In the genomic region with DNA sequence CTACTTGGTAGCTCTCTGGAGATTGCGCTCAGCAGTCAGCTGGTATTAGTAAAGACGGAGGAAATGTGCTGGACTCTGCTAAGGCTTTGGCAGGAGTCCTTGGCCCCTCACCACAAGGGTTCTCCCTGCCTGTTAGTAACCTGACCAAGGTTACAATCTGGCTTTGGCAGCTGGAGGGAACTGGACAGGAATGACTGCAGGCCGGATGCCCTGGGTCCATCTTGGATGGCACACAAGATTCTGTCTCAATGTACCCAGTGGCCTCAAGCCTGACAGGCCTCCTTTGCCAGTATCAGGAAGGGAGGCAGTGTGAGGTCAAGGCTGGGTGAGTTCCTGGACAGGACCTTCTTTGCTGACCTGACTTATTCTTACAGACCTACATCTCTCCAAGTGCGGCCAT, we compare ENCODE assay signal across 25 mouse cellular contexts. TPM values are rescaled to one million over a fixed set of nuclear protein-coding genes. Genes with fewer than 3 reads are reported as not detected.
DNase-seq lines count a peak whose midpoint lies in the region; ATAC-seq and TF ChIP-seq lines count a peak whose summit lies in the region.
"Had no signal": no experiment of that assay in that cellular context is flagged by ENCODE, and none has a peak within 500 bp of the region (broad histone marks: within the 10 kb centered on the region; RNA-seq: fewer than 3 reads in every experiment).

No protein-coding gene starts in this region.

- no peaks in the 10 kb centered on the region for H3K9me3 ChIP-seq in heart, postnatal 0 days (replicated peaks; ENCODE audit: control insufficient read depth, low read length)
- no peaks in the 10 kb centered on the region for H3K9me3 ChIP-seq in heart, embryonic 10.5 days
- H3K9me3 ChIP-seq: embryonic facial prominence, embryonic 10.5 days; forebrain, embryonic 10.5 days; hindbrain, embryonic 10.5 days; kidney, embryonic 15.5 days; limb, embryonic 13.5 days; liver, embryonic 13.5 days; neural tube, embryonic 15.5 days had no signal

- intact Hi-C loops in gastrocnemius, adult 2 months (cut with DNase I) = no loop called here

- peaks cover 86% of the 10 kb centered on the region for H3K36me3 ChIP-seq in heart, postnatal 0 days (replicated peaks; ENCODE audit: control insufficient read depth, insufficient read depth, low read length)
- peaks cover 96% of the 10 kb centered on the region for H3K36me3 ChIP-seq in heart, embryonic 10.5 days

- no peak overlapping the region for H3K4me3 ChIP-seq in heart, postnatal 0 days (ENCODE audit: low read depth, low read length)
- H3K4me3 ChIP-seq in heart, embryonic 10.5 days = no peak overlapping the region
- H3K4me3 ChIP-seq in gastrocnemius, adult 2 months = no peak overlapping the region
- H3K4me3 ChIP-seq: embryonic facial prominence, embryonic 10.5 days; forebrain, embryonic 10.5 days; hindbrain, embryonic 10.5 days; kidney, embryonic 15.5 days; limb, embryonic 13.5 days; liver, embryonic 13.5 days; neural tube, embryonic 15.5 days had no signal

- H3K27ac ChIP-seq in heart, postnatal 0 days (ENCODE audit: low read depth) = 0 out of 2 replicates have a peak overlapping the region, but pooled peaks have one; percentile 17
- H3K27ac ChIP-seq in heart, embryonic 10.5 days = no peak overlapping the region
- H3K27ac ChIP-seq in gastrocnemius, adult 2 months = no peak overlapping the region
- H3K27ac ChIP-seq: embryonic facial prominence, embryonic 10.5 days; forebrain, embryonic 10.5 days; hindbrain, embryonic 10.5 days; kidney, embryonic 15.5 days; limb, embryonic 13.5 days; liver, embryonic 13.5 days; neural tube, embryonic 15.5 days had no signal

- H3K27me3 ChIP-seq in heart, postnatal 0 days (ENCODE audit: control insufficient read depth, insufficient read depth, low read length) = no peaks in the 10 kb centered on the region
- H3K27me3 ChIP-seq in heart, embryonic 10.5 days (ENCODE audit: insufficient read depth, poor library complexity, severe bottlenecking) = no peaks in the 10 kb centered on the region
- H3K27me3 ChIP-seq: kidney, embryonic 15.5 days; limb, embryonic 13.5 days; liver, embryonic 13.5 days; neural tube, embryonic 15.5 days had no signal

- peak; percentile 26 for DNase-seq in adrenal gland, adult 2 months
- no peak for DNase-seq in adrenal gland, postnatal 4 days (ENCODE audit: low spot score in 2 of 2)
- DNase-seq in heart, postnatal 0 days (ENCODE audit: low spot score) = no peak
- DNase-seq in heart, embryonic 10.5 days (ENCODE audit: low spot score) = no peak
- DNase-seq in gastrocnemius, adult 2 months = peak; percentile 82
- peak; percentile 69 for DNase-seq in skeletal muscle tissue, adult 2 months (ENCODE audit: low read depth, low spot score)
- DNase-seq in layer of hippocampus, adult 9-11 months = no peak
- DNase-seq in Muller cell, postnatal 12 days (ENCODE audit: inconsistent ontology term) = no peak
- DNase-seq: cerebellum, adult 9-10 months; kidney, postnatal 36 days; liver, embryonic 13.5 days; lung, adult 2 months; lung, postnatal 14 days; thymus, postnatal 25 days had no signal

- H3K4me2 ChIP-seq in heart, postnatal 0 days (ENCODE audit: low read depth, low read length) = no peak overlapping the region
- H3K4me2 ChIP-seq: kidney, embryonic 15.5 days; limb, embryonic 13.5 days; liver, embryonic 13.5 days; midbrain, embryonic 11.5 days; neural tube, embryonic 15.5 days had no signal

- H3K4me1 ChIP-seq in heart, postnatal 0 days (ENCODE audit: control insufficient read depth, insufficient read depth) = no peaks in the 10 kb centered on the region
- no peaks in the 10 kb centered on the region for H3K4me1 ChIP-seq in heart, embryonic 10.5 days
- H3K4me1 ChIP-seq: embryonic facial prominence, embryonic 10.5 days; forebrain, embryonic 10.5 days; hindbrain, embryonic 10.5 days; kidney, embryonic 15.5 days; limb, embryonic 13.5 days; liver, embryonic 13.5 days; neural tube, embryonic 15.5 days had no signal

- WGBS in heart, postnatal 0 days = 92% methylated on average over 4 of the region's 4 CpGs
- 92% methylated on average over 4 of the region's 4 CpGs for WGBS in heart, embryonic 10.5 days

- no peak for TF ChIP-seq EP300 in heart, postnatal 0 days (IDR thresholded peaks at IDR 0.05; ENCODE audit: low read depth)

- no peak for TF ChIP-seq CTCF in heart, postnatal 0 days (IDR thresholded peaks at IDR 0.05; ENCODE audit: low read depth)
- TF ChIP-seq CTCF in gastrocnemius, adult 2 months (IDR thresholded peaks at IDR 0.05) = no peak

- no peak for ATAC-seq in heart, postnatal 0 days (ENCODE audit: insufficient read depth, low read depth)
- ATAC-seq: CD4-positive, CD25-positive, alpha-beta regulatory T cell, adult 4 months; forebrain, embryonic 16.5 days; intestine, postnatal 0 days had no signal

- no peak overlapping the region for H3K9ac ChIP-seq in heart, postnatal 0 days (replicated peaks; ENCODE audit: low read depth, low read length)
- H3K9ac ChIP-seq: kidney, embryonic 15.5 days; limb, embryonic 13.5 days; liver, embryonic 13.5 days; neural tube, embryonic 15.5 days had no signal

RNA-seq across cellular contexts. Expression of a gene that starts 55.3 kb away (rescaled TPM):
- total RNA-seq in adrenal gland, adult 2 months (2021) = 1 to 10 TPM; 1.4 to 2.8 TPM
- 1.8 and 3.7 TPM in 2 replicates for polyA plus RNA-seq in adrenal gland, adult 2 months (2012; rRNA removed)
- 1 to 10 TPM; 5.0 to 5.6 TPM for total RNA-seq in adrenal gland, postnatal 4 days (2021)
- 14.3 and 22.1 TPM in 2 replicates for total RNA-seq in heart, postnatal 0 days (2014; rRNA removed; ENCODE audit: low replicate concordance)
- 2.2 and 5.7 TPM in 2 replicates for polyA plus RNA-seq in heart, postnatal 0 days (2015; fragmentation: Nextera tagmentation; extraction: Ambion mirVana)
- polyA plus RNA-seq in heart, embryonic 10.5 days (2016; fragmentation: Nextera tagmentation; extraction: Ambion mirVana) = 4.8 and 6.4 TPM in 2 replicates
- 1 to 10 TPM; 1.0 to 1.1 TPM for total RNA-seq in gastrocnemius, adult 2 months (2021)
- total RNA-seq: megakaryocyte progenitor cell, adult 5-6 weeks had no signal

RNA-seq across cellular contexts. Expression of a gene that starts 59.3 kb away (rescaled TPM):
- total RNA-seq in adrenal gland, adult 2 months (2021) = 10 to 100 TPM; 29.3 to 49.3 TPM
- 50.5 and 57.0 TPM in 2 replicates for polyA plus RNA-seq in adrenal gland, adult 2 months (2012; rRNA removed)
- 10 to 100 TPM; 43.2 to 44.1 TPM for total RNA-seq in adrenal gland, postnatal 4 days (2021)
- 79.3 and 94.6 TPM in 2 replicates for total RNA-seq in heart, postnatal 0 days (2014; rRNA removed; ENCODE audit: low replicate concordance)
- polyA plus RNA-seq in heart, postnatal 0 days (2015; fragmentation: Nextera tagmentation; extraction: Ambion mirVana) = 32.7 and 34.4 TPM in 2 replicates
- polyA plus RNA-seq in heart, embryonic 10.5 days (2016; fragmentation: Nextera tagmentation; extraction: Ambion mirVana) = 36.3 and 46.7 TPM in 2 replicates
- total RNA-seq in gastrocnemius, adult 2 months (2021) = 1 to 10 TPM; 4.1 to 4.9 TPM

Comparison
In these comparisons a context has a peak if more than half of its experiments do, and no peak if none do; other contexts are left out.
1. DNase-seq: peak in adrenal gland, adult 2 months (single experiment), gastrocnemius, adult 2 months (single experiment) and skeletal muscle tissue, adult 2 months (single experiment); none in adrenal gland, postnatal 4 days (0 of 2), heart, postnatal 0 days (single experiment), heart, embryonic 10.5 days (single experiment), layer of hippocampus, adult 9-11 months (single experiment) and Muller cell, postnatal 12 days (single experiment).
2. RNA of a gene that starts 59.3 kb away (total RNA-seq): 79.3 to 94.6 TPM in heart, postnatal 0 days, 29.3 to 49.3 TPM in adrenal gland, adult 2 months and 43.2 to 44.1 TPM in adrenal gland, postnatal 4 days; 4.1 to 4.9 TPM in gastrocnemius, adult 2 months; every median in the first group is over 4 times any median in the second.